Mouse (Mus musculus): Measurements from ENCODE around the gene Dbn1. TPM values are rescaled to one million over a fixed set of nuclear protein-coding genes. Genes with fewer than 3 reads are reported as not detected.

Gene Dbn1
- 10 to 100 TPM in 1 of 2 experiments, 1 to 10 TPM in 1; 2.5 to 20.5 TPM for polyA plus RNA-seq (2012; fragmentation: generic; extraction: Trizol)

DNA sequence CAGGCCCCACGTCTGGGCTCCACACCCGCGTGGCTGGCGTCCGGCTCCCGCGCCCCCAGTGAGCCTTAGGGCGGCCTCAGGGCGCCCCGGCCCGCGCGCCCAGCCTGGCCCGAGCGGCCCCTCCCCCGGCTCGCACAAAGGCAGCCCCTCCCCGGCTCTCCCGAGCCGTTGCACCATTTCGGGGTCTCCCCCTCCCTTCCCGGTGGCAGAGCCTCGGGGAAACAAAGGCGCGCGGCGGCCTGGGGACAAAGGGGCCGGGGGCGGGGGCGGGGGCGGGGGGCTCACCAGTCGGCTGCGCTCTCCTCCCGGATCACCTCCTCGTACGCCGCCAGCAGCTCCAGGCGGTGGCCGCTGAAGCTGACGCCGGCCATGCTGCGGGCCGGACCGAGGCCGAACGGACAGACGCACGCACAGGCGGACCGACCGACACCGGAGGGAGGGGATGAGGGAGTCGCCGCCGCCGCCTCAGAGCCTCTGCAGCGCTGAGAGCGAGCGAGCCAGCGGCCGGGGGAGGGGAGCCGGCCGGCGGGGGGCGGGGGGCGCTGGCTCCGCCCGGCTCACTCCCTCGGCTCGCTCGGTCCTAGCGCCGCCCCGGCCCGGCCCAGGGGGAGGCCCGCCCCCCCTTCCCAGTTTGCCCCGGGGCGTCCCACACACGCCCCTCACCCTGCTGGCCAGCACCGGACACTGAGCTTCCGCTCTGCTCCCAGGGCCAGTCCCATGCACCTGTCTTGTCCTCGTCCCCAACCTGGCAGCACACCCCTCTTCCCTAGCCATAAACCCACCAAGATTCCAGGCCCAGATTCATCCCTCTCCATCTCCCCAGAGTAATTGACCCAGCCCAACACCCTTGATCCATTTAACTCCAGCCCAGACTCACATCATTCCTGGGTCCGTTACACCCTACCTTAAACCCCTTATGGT lies at the start of gene Dbn1:
Dbn1 (minus strand) TSS at position 534 of the 921 bp plus-strand sequence.

DNA sequence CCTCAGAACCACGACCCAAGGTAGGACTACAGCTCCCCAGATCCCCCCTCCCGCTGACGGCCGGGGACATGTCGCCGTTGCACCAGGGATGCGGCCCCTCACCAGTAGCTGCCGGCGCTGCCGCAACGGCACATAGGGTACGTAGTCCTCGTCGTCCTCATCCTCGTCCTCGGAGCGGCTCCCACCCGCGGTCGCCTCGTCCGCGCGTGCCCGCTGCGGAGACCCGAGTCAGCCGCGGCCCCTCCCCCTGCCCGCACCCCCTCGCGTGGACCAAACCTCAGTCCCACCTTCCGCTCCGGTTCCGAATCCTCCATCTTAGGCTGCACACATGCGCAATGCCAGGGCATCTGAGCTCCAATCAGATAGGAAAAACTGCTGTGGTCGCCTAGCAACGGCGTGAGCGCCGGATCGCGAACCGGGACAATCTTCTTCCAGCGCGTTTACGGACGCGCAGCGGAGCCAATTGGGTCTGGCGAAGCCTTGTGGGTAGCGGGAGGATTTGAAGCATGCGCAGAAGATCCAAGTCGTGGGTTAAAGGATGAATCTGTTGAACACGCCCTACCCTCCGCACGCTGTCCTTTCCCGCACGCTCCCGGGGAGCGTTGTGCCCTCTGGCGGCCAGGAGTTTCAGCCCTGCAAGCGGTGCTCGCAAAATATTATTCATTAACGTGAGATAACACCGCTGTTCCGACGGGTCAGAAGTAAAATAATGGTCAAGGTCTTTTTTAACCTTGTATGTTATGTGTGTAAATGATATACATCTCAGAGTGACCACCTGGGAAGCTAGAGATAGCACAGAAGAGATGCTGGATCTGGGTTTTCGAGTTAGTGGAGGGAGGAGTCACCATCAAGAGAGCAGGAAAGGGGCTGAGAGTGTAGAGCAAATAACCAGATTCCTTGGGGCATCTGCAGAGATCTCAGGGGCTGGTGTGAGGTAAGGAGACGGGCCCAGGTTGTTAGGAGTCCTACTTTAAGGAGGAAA lies 48.6 kb upstream of the Dbn1 start, which contains the start of gene Ddx41:
Ddx41 (minus strand) TSS at position 465 of the 982 bp plus-strand sequence.

DNA sequence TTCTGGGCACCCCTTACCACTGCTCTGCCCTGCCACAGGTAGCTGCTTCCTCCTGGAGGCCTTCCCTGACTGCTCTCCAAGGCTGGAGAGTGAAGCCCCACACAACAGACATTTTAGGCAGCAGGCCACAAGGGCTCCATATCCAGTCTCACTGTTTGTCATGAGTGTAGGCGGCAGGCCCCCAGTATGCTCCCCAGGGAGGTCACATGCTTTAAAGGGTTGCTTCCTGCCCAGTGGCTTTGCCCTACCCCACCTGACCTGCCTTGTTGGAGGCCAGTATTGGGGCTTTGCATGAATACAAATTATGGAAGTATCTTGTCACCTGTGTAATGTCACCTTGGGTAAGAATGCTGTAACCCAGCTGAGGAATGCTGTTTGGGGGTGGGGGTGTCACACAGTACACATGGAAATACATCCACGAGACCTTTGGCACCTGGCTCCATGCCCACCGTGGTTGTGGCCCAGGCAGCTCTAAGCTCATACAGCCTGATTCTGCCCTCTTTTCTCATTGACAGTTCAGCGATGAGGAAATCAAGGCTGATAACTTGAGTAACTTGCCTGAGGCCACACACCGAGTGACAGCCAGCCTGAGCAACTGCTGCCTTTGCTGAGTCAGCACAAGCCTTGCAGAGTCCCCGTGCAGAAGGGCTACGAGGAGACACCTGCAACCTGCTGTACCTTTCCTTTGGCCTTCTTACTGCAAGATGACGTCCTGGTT lies 41.4 kb upstream of the Dbn1 start, which contains the start of gene Dok3:
Dok3 (minus strand) TSS at position 99 of the 718 bp plus-strand sequence.

DNA sequence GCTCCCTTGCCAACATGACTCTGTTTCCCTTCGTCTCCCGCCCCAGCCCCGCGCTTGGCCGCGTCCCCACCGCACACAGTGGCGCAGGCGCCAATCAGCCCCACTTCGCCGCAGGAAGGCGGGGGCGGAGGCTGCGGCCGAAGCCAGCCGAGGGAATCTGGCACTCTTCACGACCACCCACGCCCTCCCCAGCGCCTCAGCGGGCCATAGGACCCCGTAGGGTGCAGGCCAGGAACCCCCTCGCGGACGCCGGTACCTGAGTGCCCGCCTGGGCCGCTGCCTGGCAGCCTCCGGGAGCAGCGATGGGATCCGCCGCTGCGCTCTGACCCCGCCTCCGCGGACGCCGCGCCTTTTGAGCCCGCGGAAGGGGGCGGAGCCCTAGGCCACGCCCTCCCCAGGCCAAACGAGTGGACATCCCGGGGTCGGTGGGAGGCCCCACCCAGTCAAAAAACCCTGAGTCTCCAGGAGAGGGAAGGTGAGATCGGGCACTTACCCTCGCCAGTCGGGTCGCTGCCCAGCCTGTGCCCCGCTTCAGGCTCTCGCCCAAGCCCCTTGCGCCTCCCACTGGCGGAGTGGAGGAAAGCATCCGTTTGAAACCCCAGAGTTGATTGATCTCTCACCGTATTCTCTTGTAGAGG lies 25.3 kb upstream of the Dbn1 start, which contains the start of gene Pdlim7:
Pdlim7 (minus strand) TSS at position 566 of the 638 bp plus-strand sequence.

DNA sequence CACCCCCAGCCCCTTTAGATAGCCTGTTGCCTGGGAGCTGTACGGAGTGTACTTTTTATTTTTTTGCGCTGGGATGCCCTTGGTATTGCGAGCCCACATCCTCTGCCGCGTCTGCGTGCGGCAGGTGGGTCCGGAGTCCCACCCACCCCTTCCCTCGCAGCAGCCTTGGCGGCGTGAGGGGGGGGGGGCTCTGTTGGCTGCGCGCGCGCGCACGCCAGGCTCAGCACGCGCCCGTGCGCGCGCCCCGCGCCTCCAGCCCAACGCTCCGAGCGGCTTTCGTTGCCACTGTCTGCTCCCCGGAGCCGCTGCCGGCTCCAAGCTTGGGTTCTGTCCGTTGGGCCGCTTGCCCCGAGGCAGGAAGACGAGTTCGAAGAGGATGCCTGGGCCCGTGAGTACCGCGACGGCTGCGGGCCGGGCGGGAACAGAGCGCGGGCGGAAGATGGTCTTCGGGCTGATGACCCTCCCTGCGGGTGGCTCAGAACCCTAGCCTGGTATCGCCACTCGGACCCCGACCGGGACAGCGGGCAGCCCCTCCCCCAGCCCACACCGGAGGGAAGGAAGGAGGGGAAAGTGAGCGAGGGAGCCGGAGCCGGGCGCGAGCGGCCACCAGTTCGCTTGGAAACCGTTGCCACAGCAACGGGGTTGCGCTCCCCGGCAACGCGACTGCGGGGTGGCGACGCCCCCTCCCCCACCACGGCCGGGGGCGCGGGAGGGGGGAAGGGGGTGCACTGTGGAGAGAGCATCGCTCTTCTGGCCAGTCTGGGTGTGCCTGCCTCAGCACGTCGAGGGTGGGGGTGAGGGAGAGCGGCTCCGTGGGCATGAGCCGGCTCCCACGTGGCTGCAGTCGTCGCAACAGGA lies 23.7 kb downstream of the Dbn1 start, which contains the start of gene Prr7:
Prr7 (plus strand) TSS at position 241 of the 858 bp plus-strand sequence.

DNA sequence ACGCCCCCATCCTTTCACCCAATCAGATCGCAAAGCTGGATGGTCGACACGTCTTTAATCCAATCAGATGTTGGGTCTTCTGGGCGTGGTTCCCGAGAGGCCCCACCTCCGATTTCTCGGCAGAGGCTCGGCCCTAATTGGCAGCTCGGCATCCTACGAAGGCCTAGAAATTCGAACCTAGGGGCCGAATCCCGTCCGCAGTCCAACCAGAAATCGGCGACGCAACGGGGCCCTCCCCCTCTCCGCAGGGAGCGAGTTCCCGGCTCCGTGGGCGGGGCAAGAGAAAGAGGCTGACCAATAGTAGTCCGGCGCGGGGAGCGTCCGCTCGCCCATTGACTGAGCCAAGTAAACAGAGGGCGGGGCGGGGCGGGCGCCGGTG lies 43.0 kb downstream of the Dbn1 start, which contains the start of gene Grk6:
Grk6 (plus strand) TSS at position 136 of the 379 bp plus-strand sequence.

DNA sequence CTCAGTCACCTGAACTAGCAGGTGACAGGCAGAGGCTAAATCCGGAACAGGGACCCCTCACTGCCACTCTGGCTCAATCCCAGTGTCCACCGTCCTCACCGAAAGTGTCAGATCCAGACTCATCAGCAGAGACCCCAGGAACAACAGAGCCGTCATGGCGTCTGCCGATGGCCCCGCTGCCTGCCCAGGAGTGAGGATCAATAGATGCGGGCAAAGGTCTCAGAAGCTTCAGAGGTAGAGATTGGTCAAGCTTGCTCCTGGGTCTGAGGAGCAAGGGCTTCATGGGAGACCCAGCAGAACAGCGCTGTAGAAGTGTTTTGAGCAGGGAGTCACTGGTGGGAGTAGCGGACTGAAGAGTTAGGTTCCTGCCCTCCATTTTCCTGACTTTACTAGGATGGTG lies 61.3 kb downstream of the Dbn1 start, which contains the start of gene F12:
F12 (minus strand) TSS at position 181 of the 400 bp plus-strand sequence.

Other genes starting within 250 kb of the Dbn1 start
- 100 to 1,000 TPM; 501 to 815 TPM for gene Prelid1, start 167.6 kb downstream of the Dbn1 start, polyA plus RNA-seq (2012; fragmentation: generic; extraction: Trizol)
- 10 to 100 TPM; 42.3 to 74.0 TPM for gene Rab24, start 166.2 kb downstream of the Dbn1 start, polyA plus RNA-seq (2012; fragmentation: generic; extraction: Trizol)
- 10 to 100 TPM; 56.2 to 85.5 TPM for gene Mxd3, start 158.3 kb downstream of the Dbn1 start, polyA plus RNA-seq (2012; fragmentation: generic; extraction: Trizol)
- gene Lman2, start 125.3 kb downstream of the Dbn1 start, polyA plus RNA-seq (2012; fragmentation: generic; extraction: Trizol): 100 to 1,000 TPM in 1 of 2 experiments, 10 to 100 TPM in 1; 98.4 to 103 TPM
- gene Rgs14, start 118.4 kb downstream of the Dbn1 start, polyA plus RNA-seq (2012; fragmentation: generic; extraction: Trizol): under 1 TPM in 1 of 2 experiments, not detected in 1; 0.07 TPM
- gene Slc34a1, start 89.9 kb downstream of the Dbn1 start, polyA plus RNA-seq (2012; fragmentation: generic; extraction: Trizol): not detected
- gene Pfn3, start 72.9 kb downstream of the Dbn1 start, polyA plus RNA-seq (2012; fragmentation: generic; extraction: Trizol): not detected
- not detected for gene F12, start 61.3 kb downstream of the Dbn1 start, polyA plus RNA-seq (2012; fragmentation: generic; extraction: Trizol)
- gene Grk6, start 43.0 kb downstream of the Dbn1 start, polyA plus RNA-seq (2012; fragmentation: generic; extraction: Trizol): 10 to 100 TPM; 43.0 to 50.7 TPM
- gene Prr7, start 23.8 kb downstream of the Dbn1 start, polyA plus RNA-seq (2012; fragmentation: generic; extraction: Trizol): 1 to 10 TPM; 2.8 to 4.0 TPM
- gene Pdlim7, start 25.6 kb upstream of the Dbn1 start, polyA plus RNA-seq (2012; fragmentation: generic; extraction: Trizol): 100 to 1,000 TPM in 1 of 2 experiments, 10 to 100 TPM in 1; 68.4 to 106 TPM
- gene Dok3, start 41.2 kb upstream of the Dbn1 start, polyA plus RNA-seq (2012; fragmentation: generic; extraction: Trizol): 1 to 10 TPM in 1 of 2 experiments, under 1 TPM in 1; 0.34 to 1.7 TPM
- gene Ddx41, start 48.5 kb upstream of the Dbn1 start, polyA plus RNA-seq (2012; fragmentation: generic; extraction: Trizol): 10 to 100 TPM; 49.9 to 50.1 TPM
- 10 to 100 TPM in 1 of 2 experiments, 1 to 10 TPM in 1; 9.0 to 47.1 TPM for gene Fam193b, start 83.0 kb upstream of the Dbn1 start, polyA plus RNA-seq (2012; fragmentation: generic; extraction: Trizol)
- gene Tmed9, start 85.6 kb upstream of the Dbn1 start, polyA plus RNA-seq (2012; fragmentation: generic; extraction: Trizol): 100 to 1,000 TPM; 105 to 221 TPM
- gene B4galt7, start 111.8 kb upstream of the Dbn1 start, polyA plus RNA-seq (2012; fragmentation: generic; extraction: Trizol): 10 to 100 TPM in 1 of 2 experiments, 1 to 10 TPM in 1; 4.8 to 13.1 TPM
- 10 to 100 TPM; 14.1 to 40.8 TPM for gene Caml, start 134.9 kb upstream of the Dbn1 start, polyA plus RNA-seq (2012; fragmentation: generic; extraction: Trizol)
- 1 to 10 TPM; 1.7 to 8.0 TPM for gene Ddx46, start 146.9 kb upstream of the Dbn1 start, polyA plus RNA-seq (2012; fragmentation: generic; extraction: Trizol)
- 1 to 10 TPM in 1 of 2 experiments, under 1 TPM in 1; 0.85 to 9.6 TPM for gene B230219D22Rik, start 205.0 kb upstream of the Dbn1 start, polyA plus RNA-seq (2012; fragmentation: generic; extraction: Trizol)
- 10 to 100 TPM in 1 of 2 experiments, 1 to 10 TPM in 1; 5.5 to 59.7 TPM for gene Txndc15, start 226.5 kb upstream of the Dbn1 start, polyA plus RNA-seq (2012; fragmentation: generic; extraction: Trizol)
- gene Pcbd2, start 239.3 kb upstream of the Dbn1 start, polyA plus RNA-seq (2012; fragmentation: generic; extraction: Trizol): 10 to 100 TPM; 42.3 to 96.6 TPM